Mouse (Mus musculus) heart, postnatal 0 days (tissue): ENCODE measurements around the gene Zfp512b.

Experiments
- CTCF ChIP-seq: IDR thresholded peaks from 2 replicates; pipeline ENCODE4 v1.5.1; 2016; ENCODE audit warnings: antibody characterized with exemption, control low read depth, low read depth
- EP300 ChIP-seq: IDR thresholded peaks from 2 replicates; pipeline ENCODE4 v1.6.1; 2016; ENCODE audit warnings: antibody characterized with exemption, low read depth

DNA sequence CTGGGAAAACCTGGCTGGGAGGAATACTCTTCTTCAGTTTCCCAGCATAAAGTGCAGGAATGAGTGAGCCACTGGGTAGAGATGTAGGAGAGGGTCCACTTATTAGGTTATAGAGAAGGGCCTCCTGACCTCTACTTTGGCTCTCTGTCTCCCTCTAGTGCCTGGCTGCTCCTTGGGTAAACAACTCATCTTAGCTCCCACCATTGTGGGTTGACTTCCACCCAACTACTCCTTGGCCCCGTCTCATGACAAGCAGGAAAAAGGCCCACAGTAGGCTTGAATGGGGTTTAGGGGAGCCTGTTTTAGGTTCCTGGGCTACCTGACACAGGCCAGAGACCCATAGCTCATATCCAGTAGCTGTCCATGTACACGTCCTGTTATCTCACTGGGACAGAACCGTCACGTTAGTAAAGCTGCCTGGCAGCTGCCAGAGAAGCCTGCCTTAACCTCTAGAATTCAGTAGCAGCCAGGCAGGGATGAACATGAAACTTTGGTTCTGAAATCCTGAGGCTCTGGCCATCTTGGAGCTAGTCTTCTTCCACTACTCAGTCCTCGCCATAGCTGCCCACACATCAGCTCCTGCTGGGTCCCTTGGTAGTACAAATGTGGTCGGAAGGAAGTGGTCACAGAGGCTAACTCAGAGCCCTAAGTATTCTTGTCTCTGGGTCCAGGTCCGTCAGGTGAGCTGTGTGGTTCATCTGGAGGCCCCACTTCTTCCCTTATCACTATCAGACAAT, 24.2 kb downstream of the Zfp512b start:
- TF ChIP-seq CTCF, result peak; percentile 66
- no peak for TF ChIP-seq EP300
